Mouse (Mus musculus): ENCODE data around the gene Vps13c.

The Vps13c gene

DNA sequence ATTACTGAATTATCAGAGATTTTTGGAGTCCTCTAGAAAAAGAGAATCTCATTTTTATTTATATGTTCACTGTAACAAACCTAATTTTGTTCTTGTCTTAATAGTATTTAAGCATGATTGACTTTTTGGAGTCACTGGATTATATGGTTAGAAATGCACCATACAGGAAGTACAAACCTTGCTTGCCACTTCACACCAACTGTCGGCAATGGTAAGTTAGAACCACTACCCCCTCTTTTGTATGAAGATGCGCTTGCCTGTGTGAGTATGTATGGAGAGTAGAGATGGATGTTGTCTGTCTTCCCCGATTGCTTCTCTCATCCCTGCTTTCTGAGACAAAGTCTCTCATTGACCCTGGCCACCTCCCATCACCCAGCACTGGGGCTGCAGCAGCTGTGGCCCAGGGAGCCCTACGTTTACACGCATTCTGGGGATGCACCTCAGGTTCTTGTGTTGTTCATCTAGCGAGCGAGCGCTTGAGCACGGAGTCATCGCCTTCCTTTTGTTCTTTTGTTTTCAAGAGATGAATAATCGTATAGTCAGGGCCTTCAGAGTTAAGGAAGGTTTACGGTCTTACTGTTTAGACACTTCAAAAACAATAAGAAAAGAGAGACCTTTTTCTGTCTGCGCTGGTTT lies 43.3 kb downstream of the Vps13c start:
- no peak for DNase-seq (ENCODE audit: low spot score)

DNA sequence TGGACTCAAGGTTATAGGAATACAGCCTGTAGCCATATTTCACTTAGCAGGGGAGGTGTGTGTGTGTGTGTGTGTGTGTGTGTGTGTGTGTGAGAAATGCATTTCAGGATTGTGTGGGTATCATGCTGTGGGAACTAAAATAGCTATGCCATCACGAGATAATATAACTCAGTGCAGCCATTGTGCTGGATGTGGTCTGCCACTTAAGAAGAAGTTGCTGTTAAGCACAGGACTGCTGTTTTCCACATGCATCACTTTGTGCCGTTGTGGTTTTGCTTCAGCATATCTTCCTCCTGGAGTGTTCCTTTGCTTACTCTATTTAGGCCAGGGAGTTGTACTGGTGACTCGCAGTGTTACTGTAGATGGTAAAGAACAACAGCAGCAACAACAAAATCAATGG lies 43.9 kb downstream of the Vps13c start:
- DNase-seq (ENCODE audit: low spot score) = no peak

DNA sequence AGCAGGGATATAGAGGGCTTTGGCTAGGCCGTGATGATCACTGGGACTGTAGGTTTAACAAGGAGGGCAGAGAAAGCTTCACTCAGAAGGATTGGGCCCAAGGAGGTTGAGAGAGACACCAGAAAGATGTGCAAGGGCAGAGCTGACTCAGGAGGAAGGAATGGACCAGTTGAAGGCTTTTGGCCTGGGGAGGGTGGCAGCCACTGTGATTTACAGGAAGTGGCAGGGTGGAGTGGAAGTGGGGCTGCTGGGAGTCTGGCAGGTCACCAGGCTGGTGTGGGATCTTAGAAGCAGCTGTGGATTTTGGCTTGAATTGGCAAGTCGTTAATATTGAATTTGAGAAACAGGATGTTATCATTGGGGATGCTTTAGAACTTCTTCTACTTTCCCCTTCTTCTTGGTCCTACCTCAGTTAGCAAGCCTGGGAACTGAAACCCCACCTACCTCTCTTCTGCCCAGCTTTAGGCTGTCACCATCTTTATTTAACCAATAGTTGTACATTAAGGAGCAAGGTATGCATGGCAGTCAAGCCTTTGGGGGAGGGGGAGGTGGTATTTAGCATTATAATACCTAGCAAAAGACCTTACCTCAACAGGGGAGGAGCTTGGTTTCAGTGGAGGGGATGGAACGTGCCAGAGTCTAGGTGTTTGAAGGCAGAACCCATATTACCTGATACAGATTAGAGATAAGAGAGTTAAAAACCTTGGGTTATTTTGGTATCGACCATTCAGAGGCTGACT lies 47.0 kb downstream of the Vps13c start:
- DNase-seq (ENCODE audit: low spot score) = no peak

DNA sequence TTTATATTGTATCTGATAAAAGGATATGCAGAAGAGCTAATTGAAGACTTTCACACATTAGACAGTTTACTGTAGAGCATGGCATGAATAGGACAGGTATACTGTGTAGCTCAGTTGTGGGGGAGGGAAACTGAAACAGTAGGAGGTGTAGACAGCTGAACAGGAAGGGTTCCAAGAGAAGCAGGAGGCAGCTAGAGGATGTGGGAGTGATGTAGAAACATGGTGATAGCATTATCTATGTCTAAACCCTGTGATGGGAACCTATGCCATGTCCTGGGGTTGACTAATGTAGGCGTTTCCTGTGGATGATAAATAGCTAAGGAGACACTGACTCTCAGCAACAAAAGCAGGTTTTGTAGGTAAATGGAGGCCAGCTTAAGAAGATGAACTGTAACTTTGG lies 53.3 kb downstream of the Vps13c start:
- no peak for DNase-seq (ENCODE audit: low spot score)

GRCm38 (mm10) chr9:67896646-67897295 lies 56.6 kb downstream of the Vps13c start:
- no peak for DNase-seq (ENCODE audit: low spot score)

- DNase-seq (ENCODE audit: low spot score) = no peak
These were observed 60.2 kb downstream of the Vps13c start for GRCm38 (mm10) chr9:67900398-67900797.

- DNase-seq (ENCODE audit: low spot score) = no peak
These were observed 64.2 kb downstream of the Vps13c start for GRCm38 (mm10) chr9:67904355-67904754.

GRCm38 (mm10) chr9:67905541-67905940 lies 65.3 kb downstream of the Vps13c start:
- no peak for DNase-seq (ENCODE audit: low spot score)

- DNase-seq (ENCODE audit: low spot score) = no peak
These were observed 74.5 kb downstream of the Vps13c start for GRCm38 (mm10) chr9:67914681-67915080.

DNA sequence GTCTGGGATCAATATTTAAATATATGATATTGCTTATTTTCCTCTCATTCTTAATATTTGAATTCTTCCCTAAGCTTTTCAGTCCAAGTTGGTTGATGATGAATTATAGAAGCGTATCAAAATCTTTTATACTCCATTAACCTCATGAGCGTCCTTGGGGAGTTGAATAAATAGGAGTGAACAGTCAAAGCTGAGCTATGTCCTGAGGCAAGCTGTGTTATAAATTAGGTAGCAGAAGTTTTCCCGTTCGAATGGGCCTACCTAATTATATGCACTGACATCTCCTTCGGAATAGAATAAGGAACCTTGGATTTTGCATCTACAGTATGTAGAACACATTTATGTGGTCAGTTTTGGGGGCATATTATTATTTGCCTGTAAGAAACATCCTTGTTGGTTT lies 82.2 kb downstream of the Vps13c start:
- DNase-seq (ENCODE audit: low spot score) = no peak

GRCm38 (mm10) chr9:67930629-67931028 lies 90.4 kb downstream of the Vps13c start:
- no peak for DNase-seq (ENCODE audit: low spot score)

- DNase-seq (ENCODE audit: low spot score) = no peak
These were observed 97.1 kb downstream of the Vps13c start for GRCm38 (mm10) chr9:67937286-67937685.

- DNase-seq (ENCODE audit: low spot score) = no peak
These were observed 115.3 kb downstream of the Vps13c start for GRCm38 (mm10) chr9:67955466-67956010.

GRCm38 (mm10) chr9:67961953-67962352 lies 121.8 kb downstream of the Vps13c start:
- DNase-seq (ENCODE audit: low spot score) = no peak

GRCm38 (mm10) chr9:67965889-67966288 lies 125.7 kb downstream of the Vps13c start:
- DNase-seq (ENCODE audit: low spot score) = no peak

DNA sequence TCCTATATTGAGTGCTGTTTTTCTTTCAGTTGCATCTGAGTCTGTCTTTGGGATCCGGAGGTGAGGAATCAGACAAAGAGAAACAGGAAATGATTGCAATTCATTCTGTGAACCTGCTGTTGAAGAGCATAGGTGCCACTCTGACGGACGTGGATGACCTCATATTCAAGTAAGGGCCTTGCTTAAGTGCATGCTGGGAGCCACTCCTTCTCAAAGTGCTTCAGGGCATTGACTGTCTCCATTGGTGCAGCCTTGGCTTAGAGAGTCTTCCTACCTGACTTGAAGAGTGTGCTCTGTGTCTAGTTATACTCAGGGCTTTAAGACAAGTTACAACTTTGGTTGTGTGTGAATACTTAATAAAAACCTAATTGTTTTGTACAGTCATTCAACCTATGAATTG lies 126.8 kb downstream of the Vps13c start:
- DNase-seq (ENCODE audit: low spot score) = no peak

DNA sequence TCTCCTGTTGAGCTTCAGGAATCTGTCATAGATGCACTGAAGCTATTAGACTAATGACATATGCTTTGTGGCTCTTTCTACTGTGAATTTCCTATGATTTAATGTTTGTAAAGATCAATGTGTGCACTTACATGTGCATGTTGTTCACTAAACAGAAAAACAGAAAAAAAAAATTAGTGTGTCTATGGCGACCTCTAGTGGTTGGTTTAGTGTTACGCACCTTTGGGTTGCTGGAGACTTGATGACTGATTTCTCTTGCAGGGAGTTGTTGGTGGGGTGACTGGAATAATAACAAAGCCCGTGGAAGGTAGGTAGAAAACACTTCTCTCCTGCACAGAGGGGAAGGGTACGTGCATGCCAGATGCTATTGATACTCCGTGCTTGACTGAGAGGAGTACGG lies 133.3 kb downstream of the Vps13c start:
- DNase-seq (ENCODE audit: low spot score) = no peak

GRCm38 (mm10) chr9:67975491-67975890 lies 135.3 kb downstream of the Vps13c start:
- no peak for DNase-seq (ENCODE audit: low spot score)

DNA sequence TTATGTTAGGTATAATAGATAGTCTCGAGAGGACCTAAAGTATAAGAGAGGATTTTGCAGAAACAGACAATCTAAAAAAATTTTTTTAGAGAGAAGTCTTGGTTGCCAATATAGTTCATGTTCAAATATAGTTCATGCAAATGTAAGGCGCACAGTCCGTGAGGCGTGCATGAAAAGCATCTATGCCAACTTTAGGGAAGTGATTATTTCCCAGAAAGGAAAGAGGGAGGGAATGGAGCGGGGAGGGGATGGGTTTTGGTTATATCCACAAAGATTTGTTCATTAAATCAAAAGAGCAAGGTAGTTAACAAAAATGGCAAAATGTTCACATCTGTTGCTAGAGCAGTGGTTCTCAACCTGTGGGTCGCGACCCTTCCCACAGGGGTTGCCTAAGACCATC lies 166.4 kb downstream of the Vps13c start:
- DNase-seq (ENCODE audit: low spot score) = no peak

- peak; percentile 6 for DNase-seq (ENCODE audit: low spot score)
These were observed 174.8 kb downstream of the Vps13c start for GRCm38 (mm10) chr9:68014991-68015396.

DNA sequence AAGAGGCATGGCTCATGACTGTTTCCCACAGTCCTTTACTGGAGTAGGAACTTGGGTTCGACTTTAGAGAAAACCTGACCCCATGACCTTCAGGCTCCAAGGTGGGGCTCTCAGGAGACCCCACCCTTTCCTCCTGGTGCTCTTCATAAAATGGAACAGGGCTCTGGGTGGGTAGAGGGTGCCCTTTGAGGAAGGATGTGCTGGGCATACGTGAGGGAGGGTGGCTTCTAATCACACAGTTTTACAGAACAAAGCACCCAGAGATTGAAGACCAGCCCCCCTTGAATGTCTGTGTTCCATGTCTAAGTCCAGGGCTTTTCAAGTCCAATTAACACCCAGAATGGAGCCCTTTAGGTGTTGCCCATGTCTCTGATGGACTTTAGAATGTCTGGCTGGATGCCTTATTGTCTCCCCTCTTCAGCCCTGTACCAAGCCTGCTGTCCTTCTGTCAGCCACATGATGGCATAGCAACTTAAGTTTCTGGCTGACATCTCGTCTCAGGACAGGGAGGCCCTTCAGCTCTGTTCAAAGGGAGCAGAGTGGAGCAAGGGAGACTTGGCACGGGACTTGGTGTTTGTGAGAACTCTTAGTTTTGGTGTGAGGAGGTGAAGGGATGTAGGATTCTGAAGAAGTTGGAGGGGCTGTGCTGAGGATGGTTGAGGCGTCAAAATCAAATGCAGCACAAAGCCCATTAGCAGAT lies 176.2 kb downstream of the Vps13c start:
- DNase-seq (ENCODE audit: low spot score) = no peak

- no peak for DNase-seq (ENCODE audit: low spot score)
These were observed 180.7 kb downstream of the Vps13c start for GRCm38 (mm10) chr9:68020776-68021365.
